Mouse (Mus musculus) megakaryocyte, embryonic 14.5 days (primary cell): ENCODE data around the gene AB124611.

ENCODE experiments used
- FLI1 ChIP-seq: IDR thresholded peaks from 2 replicates; pipeline ENCODE4 v1.6.1; 2012; ENCODE audit warnings: low read length, inconsistent platforms, mixed read lengths
- GATA1 ChIP-seq: IDR thresholded peaks from 3 replicates; pipeline ENCODE4 v1.6.1; 2012; ENCODE audit warnings: mixed read lengths, low read length, inconsistent platforms, borderline replicate concordance

- TF ChIP-seq GATA1 (no peak), FLI1 (no peak)
Observed at GRCm38 (mm10) chr9:21594838-21595237, 68.9 kb downstream of the AB124611 start.
